Mouse (Mus musculus) liver, embryonic 14.5 days (tissue): ENCODE data around the gene Lrrc63.

Source experiments
- CTCF ChIP-seq: IDR thresholded peaks from 2 replicates; pipeline ENCODE4 v1.5.1; 2016; ENCODE audit warnings: antibody characterized with exemption, low read depth, control low read depth
- EP300 ChIP-seq: IDR thresholded peaks from 2 replicates; pipeline ENCODE4 v1.6.1; 2016; ENCODE audit warnings: antibody characterized with exemption, low read depth

- TF ChIP-seq CTCF: no peak
- no peak for TF ChIP-seq EP300
Measured at GRCm38 (mm10) chr14:75176425-75177045, 45.9 kb upstream of the Lrrc63 start.
